Mouse (Mus musculus): ENCODE measurements around the gene Hyal5. TPM values are rescaled to one million over a fixed set of nuclear protein-coding genes. Genes with fewer than 3 reads are reported as not detected.

Gene Hyal5
- total RNA-seq (2021): not detected

- intact Hi-C loops (cut with DNase I): no loop called here
- no peak for DNase-seq (ENCODE audit: low spot score)
These were observed at the start of gene Hyal5 for GRCm38 (mm10) chr6:24857697-24858096. Gene Hyal5, plus strand, starts transcription at chr6:24857997.

GRCm38 (mm10) chr6:24822070-24822469 lies 35.7 kb upstream of the Hyal5 start:
- intact Hi-C loops (cut with DNase I): no loop called here

GRCm38 (mm10) chr6:24860320-24860719 lies 2.5 kb downstream of the Hyal5 start:
- DNase-seq (ENCODE audit: low spot score): no peak
- intact Hi-C loops (cut with DNase I): no loop called here

More at GRCm38 (mm10) chr6:24822070-24822469, 35.7 kb upstream of the Hyal5 start:
- DNase-seq (ENCODE audit: low spot score): no peak

- intact Hi-C loops (cut with DNase I): no loop called here
- no peak for DNase-seq (ENCODE audit: low spot score)
These were observed 5.9 kb downstream of the Hyal5 start for GRCm38 (mm10) chr6:24863649-24864048.

- no peak for DNase-seq (ENCODE audit: low spot score)
- intact Hi-C loops (cut with DNase I): loop anchor here (5.0 kb wide), 1 partner anchor 172 kb away; no protein-coding TSS in a partner anchor
These were observed 36.5 kb downstream of the Hyal5 start for GRCm38 (mm10) chr6:24894146-24894873.

GRCm38 (mm10) chr6:24894874-24895183 lies 37.0 kb downstream of the Hyal5 start:
- intact Hi-C loops (cut with DNase I): loop anchor here (5.0 kb wide), 1 partner anchor 173 kb away; no protein-coding TSS in a partner anchor
- DNase-seq (ENCODE audit: low spot score): no peak

- intact Hi-C loops (cut with DNase I): no loop called here
- no peak for DNase-seq (ENCODE audit: low spot score)
These were observed 47.3 kb downstream of the Hyal5 start for GRCm38 (mm10) chr6:24905101-24905500.

GRCm38 (mm10) chr6:24907824-24908223 lies 50.0 kb downstream of the Hyal5 start:
- DNase-seq (ENCODE audit: low spot score): no peak
- intact Hi-C loops (cut with DNase I): no loop called here

- intact Hi-C loops (cut with DNase I): no loop called here
- DNase-seq (ENCODE audit: low spot score): no peak
These were observed 52.4 kb downstream of the Hyal5 start for GRCm38 (mm10) chr6:24910016-24910727.

- intact Hi-C loops (cut with DNase I): no loop called here
- DNase-seq (ENCODE audit: low spot score): no peak
These were observed 52.9 kb downstream of the Hyal5 start for GRCm38 (mm10) chr6:24910728-24911105.

GRCm38 (mm10) chr6:24913591-24913990 lies 55.8 kb downstream of the Hyal5 start:
- intact Hi-C loops (cut with DNase I): no loop called here
- DNase-seq (ENCODE audit: low spot score): no peak

GRCm38 (mm10) chr6:24925076-24925785 lies 67.4 kb downstream of the Hyal5 start:
- no peak for DNase-seq (ENCODE audit: low spot score)
- intact Hi-C loops (cut with DNase I): no loop called here

Other genes with a start within 250 kb of the Hyal5 start
- 10 to 100 TPM; 25.5 to 35.8 TPM for gene Wasl, start 193.0 kb upstream of the Hyal5 start, total RNA-seq (2021)
- gene Hyal6, start 124.8 kb upstream of the Hyal5 start, total RNA-seq (2021): not detected
- not detected for gene Hyal4, start 109.7 kb upstream of the Hyal5 start, total RNA-seq (2021)
- not detected for gene Spam1, start 66.8 kb upstream of the Hyal5 start, total RNA-seq (2021)
- under 1 TPM in 1 of 2 experiments, not detected in 1; 0.06 TPM for gene Tmem229a, start 98.3 kb downstream of the Hyal5 start, total RNA-seq (2021)